Mouse (Mus musculus): ENCODE measurements around the gene Aes. TPM values are rescaled to one million over a fixed set of nuclear protein-coding genes. Genes with fewer than 3 reads are reported as not detected.

Gene Aes
- polyA plus RNA-seq, 1 experiment from 2014 or later: 697 TPM

DNA sequence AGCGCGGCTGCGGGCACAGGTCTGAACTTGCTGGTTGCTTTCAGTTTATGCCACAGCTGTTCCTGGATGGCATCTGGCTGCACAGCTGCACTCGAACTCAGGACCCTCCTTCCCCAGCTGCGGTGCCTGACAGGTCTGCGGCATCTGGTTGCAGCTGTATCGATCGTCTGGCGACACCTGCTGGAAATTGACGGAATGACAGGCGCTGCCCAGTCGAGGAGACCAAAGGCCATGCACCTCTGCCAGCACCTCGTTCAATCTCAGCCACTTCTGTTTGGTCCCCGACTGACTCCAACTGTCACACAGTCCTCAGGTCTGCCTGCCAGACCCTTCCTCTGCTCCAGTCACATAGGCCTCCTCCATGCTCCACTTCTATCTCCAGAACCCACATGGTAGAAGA is 32.5 kb upstream of the Aes start:
- Histone ChIP-seq H3K4me2 (no peak overlapping the region), H3K27ac (no peak overlapping the region), H3K27me3 (replicated peaks) (no peaks in the 10 kb centered on the region), H3K4me3 (replicated peaks) (no peak overlapping the region), H3K9me3 (no peaks in the 10 kb centered on the region), H3K4me1 (peaks cover 5% of the 10 kb centered on the region; the same call in 1 of the 2 replicates), H3K36me3 (peaks cover 19% of the 10 kb centered on the region), H3K9ac (no peak overlapping the region)
- 14% methylated on average over 14 of the region's 14 CpGs for WGBS
- no peak for ATAC-seq (ENCODE audit: insufficient read depth, low FRiP score, low read depth)

GRCm38 (mm10) chr10:81534826-81535225 is 24.5 kb upstream of the Aes start:
- Histone ChIP-seq H3K27me3 (replicated peaks) (no peaks in the 10 kb centered on the region), H3K4me1 (peaks cover 9% of the 10 kb centered on the region; the same call in 1 of the 2 replicates), H3K4me3 (replicated peaks) (no peak overlapping the region), H3K36me3 (peaks cover 19% of the 10 kb centered on the region), H3K9me3 (no peaks in the 10 kb centered on the region), H3K4me2 (no peak overlapping the region), H3K9ac (no peak overlapping the region), H3K27ac (no peak overlapping the region)
- ATAC-seq (ENCODE audit: insufficient read depth, low FRiP score, low read depth): peak; percentile 50; the same call in 1 of the 2 replicates
- WGBS: 49% methylated on average over 16 of the region's 16 CpGs

GRCm38 (mm10) chr10:81536734-81537133 is 22.6 kb upstream of the Aes start:
- H3K27ac ChIP-seq: no peak overlapping the region
- H3K36me3 ChIP-seq: peaks cover 14% of the 10 kb centered on the region
- no peak overlapping the region for H3K4me3 ChIP-seq (replicated peaks)
- no peaks in the 10 kb centered on the region for H3K9me3 ChIP-seq
- peaks cover 16% of the 10 kb centered on the region; the same call in 1 of the 2 replicates for H3K4me1 ChIP-seq
- 74% methylated on average over 6 of the region's 6 CpGs for WGBS
- H3K9ac ChIP-seq: no peak overlapping the region
- H3K4me2 ChIP-seq: no peak overlapping the region
- no peaks in the 10 kb centered on the region for H3K27me3 ChIP-seq (replicated peaks)
- ATAC-seq (ENCODE audit: insufficient read depth, low FRiP score, low read depth): no peak

DNA sequence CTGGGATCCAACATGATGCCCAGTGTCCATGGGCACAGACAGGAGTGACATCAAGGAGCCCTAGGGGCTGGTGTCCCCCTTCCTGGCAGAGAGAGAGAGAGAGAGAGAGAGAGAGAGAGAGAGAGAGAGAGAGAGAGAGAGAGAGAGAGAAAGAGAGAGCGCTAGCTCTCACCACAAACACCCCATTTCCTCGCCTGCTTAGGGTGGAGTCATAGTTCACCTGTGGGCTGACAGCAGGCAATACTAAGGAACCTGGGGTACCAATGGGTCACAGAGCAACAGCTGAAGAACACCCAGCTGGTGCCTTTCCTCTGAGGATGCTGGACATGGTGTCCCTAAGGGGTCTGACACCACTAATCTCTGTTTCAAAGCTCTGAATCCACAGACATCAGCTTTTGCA is 21.9 kb upstream of the Aes start:
- Histone ChIP-seq H3K27me3 (replicated peaks) (no peaks in the 10 kb centered on the region), H3K9ac (no peak overlapping the region), H3K4me1 (peaks cover 23% of the 10 kb centered on the region), H3K36me3 (peaks cover 10% of the 10 kb centered on the region), H3K9me3 (no peaks in the 10 kb centered on the region), H3K4me2 (no peak overlapping the region), H3K4me3 (replicated peaks) (no peak overlapping the region), H3K27ac (no peak overlapping the region)
- WGBS: 77% methylated on average over 2 of the region's 2 CpGs
- ATAC-seq (ENCODE audit: insufficient read depth, low FRiP score, low read depth): no peak

- ATAC-seq (ENCODE audit: insufficient read depth, low FRiP score, low read depth): no peak
- 79% methylated on average over 3 of the region's 3 CpGs for WGBS
- H3K4me2 ChIP-seq: no peak overlapping the region
- H3K4me3 ChIP-seq (replicated peaks): no peak overlapping the region
- no peaks in the 10 kb centered on the region for H3K9me3 ChIP-seq
- 0 out of 2 replicates have a peak, but pooled peaks cover 4% of the 10 kb centered on the region for H3K36me3 ChIP-seq
- H3K27me3 ChIP-seq (replicated peaks): no peaks in the 10 kb centered on the region
- H3K9ac ChIP-seq: no peak overlapping the region
- H3K27ac ChIP-seq: no peak overlapping the region
- peaks cover 33% of the 10 kb centered on the region for H3K4me1 ChIP-seq
Observed at GRCm38 (mm10) chr10:81538321-81539048, 20.8 kb upstream of the Aes start.

- Histone ChIP-seq H3K27me3 (replicated peaks) (no peaks in the 10 kb centered on the region), H3K4me1 (peaks cover 31% of the 10 kb centered on the region), H3K9me3 (no peaks in the 10 kb centered on the region), H3K9ac (no peak overlapping the region; the same call in 1 of the 2 replicates), H3K27ac (0 out of 2 replicates have a peak overlapping the region, but pooled peaks have one; percentile 68), H3K4me3 (replicated peaks) (peak overlapping the region; percentile 14; the same call in 1 of the 2 replicates), H3K36me3 (0 out of 2 replicates have a peak, but pooled peaks cover 4% of the 10 kb centered on the region), H3K4me2 (peak overlapping the region; percentile 88)
- no peak for ATAC-seq (ENCODE audit: insufficient read depth, low FRiP score, low read depth)
- 78% methylated on average over 5 of the region's 5 CpGs for WGBS
Observed at GRCm38 (mm10) chr10:81541363-81541762, 17.9 kb upstream of the Aes start.

DNA sequence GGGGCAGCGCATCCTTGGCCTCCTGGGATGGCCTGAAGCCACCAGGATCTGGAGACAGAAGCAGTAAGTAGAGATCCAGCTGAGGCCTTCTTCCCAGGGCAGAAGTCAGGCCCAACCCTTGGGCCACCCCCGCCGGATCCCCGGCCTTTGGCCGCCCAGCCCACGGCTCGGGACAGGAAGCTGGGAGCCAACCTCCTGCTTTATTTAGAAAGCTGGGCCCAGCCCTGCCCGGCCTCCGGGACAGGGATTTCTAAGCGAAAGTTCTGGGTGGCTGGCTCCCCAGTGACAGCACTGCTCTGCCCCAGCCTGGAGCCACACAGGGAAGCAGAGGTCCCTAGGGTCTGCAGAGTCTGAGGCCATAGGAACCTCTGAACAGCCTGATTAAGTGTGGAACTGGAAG is 17.5 kb upstream of the Aes start:
- Histone ChIP-seq H3K9me3 (no peaks in the 10 kb centered on the region), H3K27ac (peak overlapping the region; percentile 68), H3K4me3 (replicated peaks) (peak overlapping the region; percentile 14; the same call in 1 of the 2 replicates), H3K4me1 (peaks cover 35% of the 10 kb centered on the region), H3K9ac (no peak overlapping the region; the same call in 1 of the 2 replicates), H3K4me2 (peak overlapping the region; percentile 88), H3K27me3 (replicated peaks) (no peaks in the 10 kb centered on the region), H3K36me3 (0 out of 2 replicates have a peak, but pooled peaks cover 4% of the 10 kb centered on the region)
- ATAC-seq (ENCODE audit: insufficient read depth, low FRiP score, low read depth): no peak
- WGBS: 59% methylated on average over 10 of the region's 10 CpGs

GRCm38 (mm10) chr10:81542727-81543460 is 16.4 kb upstream of the Aes start:
- no peaks in the 10 kb centered on the region for H3K27me3 ChIP-seq (replicated peaks)
- H3K36me3 ChIP-seq: 0 out of 2 replicates have a peak, but pooled peaks cover 4% of the 10 kb centered on the region
- H3K27ac ChIP-seq: peak overlapping the region; percentile 68; the same call in 1 of the 2 replicates
- peak overlapping the region; percentile 77 for H3K4me3 ChIP-seq (replicated peaks)
- H3K4me1 ChIP-seq: peaks cover 36% of the 10 kb centered on the region
- 68% methylated on average over 7 of the region's 7 CpGs for whole genome bisulfite sequencing
- peak overlapping the region; percentile 88 for H3K4me2 ChIP-seq
- H3K9me3 ChIP-seq: no peaks in the 10 kb centered on the region
- ATAC-seq (ENCODE audit: insufficient read depth, low FRiP score, low read depth): no peak
- H3K9ac ChIP-seq: peak overlapping the region; percentile 14; the same call in 1 of the 2 replicates

DNA sequence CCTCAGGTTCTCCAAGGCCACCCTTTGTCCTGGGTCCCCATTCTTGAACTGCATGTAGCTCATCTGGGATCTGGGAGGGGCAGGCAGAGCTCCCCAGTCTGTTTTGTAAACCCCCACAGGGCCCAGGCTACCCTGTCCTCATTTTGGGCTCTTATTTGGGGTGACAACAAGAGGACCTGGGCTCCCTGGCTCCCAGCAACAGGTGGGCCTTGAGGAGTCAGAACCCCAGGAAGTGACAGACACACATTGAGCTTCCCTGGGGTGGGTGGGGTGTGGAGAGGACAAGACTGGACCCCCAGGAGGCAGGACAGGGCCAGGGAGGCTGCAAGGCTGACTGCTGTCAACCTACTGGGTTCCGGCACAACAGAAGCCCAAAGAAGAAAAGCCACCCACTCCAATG is 15.7 kb upstream of the Aes start:
- Histone ChIP-seq H3K9me3 (no peaks in the 10 kb centered on the region), H3K4me1 (peaks cover 36% of the 10 kb centered on the region), H3K9ac (peak overlapping the region; percentile 80; the same call in 1 of the 2 replicates), H3K27me3 (replicated peaks) (no peaks in the 10 kb centered on the region), H3K36me3 (0 out of 2 replicates have a peak, but pooled peaks cover 4% of the 10 kb centered on the region), H3K4me3 (replicated peaks) (peak overlapping the region; percentile 77), H3K27ac (no peak overlapping the region), H3K4me2 (peak overlapping the region; percentile 88)
- WGBS: 77% methylated on average over 1 of the region's 1 CpGs
- ATAC-seq (ENCODE audit: insufficient read depth, low FRiP score, low read depth): no peak

DNA sequence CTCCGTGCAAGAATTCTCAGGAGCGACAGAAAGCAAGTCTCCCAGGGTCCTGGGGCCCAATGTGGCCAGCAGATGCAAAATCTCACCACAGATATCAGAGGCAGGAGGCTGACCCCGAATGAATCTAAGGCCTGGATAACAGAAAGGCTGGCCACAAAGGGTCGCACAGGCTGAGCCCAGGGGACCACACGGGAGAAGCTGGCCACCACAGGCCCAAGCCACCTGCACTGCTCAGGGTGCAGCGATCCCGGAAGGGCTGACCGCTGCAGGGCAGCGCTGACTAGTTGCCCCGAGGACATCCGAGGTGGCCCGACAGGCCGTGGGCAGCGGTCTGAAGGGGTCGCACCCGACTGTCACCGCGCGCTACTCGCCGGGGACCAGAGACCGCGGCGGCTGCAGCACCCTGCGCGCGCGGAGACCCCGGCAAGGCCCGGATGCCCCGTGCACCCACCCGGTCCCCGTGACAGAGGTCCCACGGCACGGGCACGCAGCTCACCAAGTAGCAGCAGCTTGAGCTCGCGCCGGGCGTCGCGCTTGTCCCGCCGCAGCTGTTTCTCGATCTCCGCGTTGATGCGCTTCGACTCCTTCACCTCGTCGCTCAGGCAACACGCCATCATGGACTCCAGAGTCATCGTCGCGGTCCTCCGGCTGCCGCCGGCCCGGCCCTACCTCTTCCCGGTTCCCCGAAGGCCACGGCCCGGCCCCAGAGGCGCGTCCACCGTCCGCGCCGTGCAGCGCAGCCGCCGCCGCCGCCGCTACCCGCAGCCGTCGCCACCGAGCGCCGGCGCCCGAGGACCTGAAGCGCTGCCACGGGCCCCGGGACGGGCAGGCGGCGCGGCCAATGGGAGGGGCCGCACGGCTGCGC is 14.8 kb upstream of the Aes start:
- H3K4me2 ChIP-seq: peak overlapping the region; percentile 88
- H3K4me1 ChIP-seq: peaks cover 36% of the 10 kb centered on the region
- no peaks in the 10 kb centered on the region for H3K9me3 ChIP-seq
- no peaks in the 10 kb centered on the region for H3K27me3 ChIP-seq (replicated peaks)
- peak overlapping the region; percentile 77 for H3K4me3 ChIP-seq (replicated peaks)
- ATAC-seq (ENCODE audit: insufficient read depth, low FRiP score, low read depth): no peak
- under 1% methylated on average over 93 of the region's 93 CpGs for WGBS
- H3K27ac ChIP-seq: peak overlapping the region; percentile 85
- H3K9ac ChIP-seq: peak overlapping the region; percentile 80
- H3K36me3 ChIP-seq: 0 out of 2 replicates have a peak, but pooled peaks cover 4% of the 10 kb centered on the region

DNA sequence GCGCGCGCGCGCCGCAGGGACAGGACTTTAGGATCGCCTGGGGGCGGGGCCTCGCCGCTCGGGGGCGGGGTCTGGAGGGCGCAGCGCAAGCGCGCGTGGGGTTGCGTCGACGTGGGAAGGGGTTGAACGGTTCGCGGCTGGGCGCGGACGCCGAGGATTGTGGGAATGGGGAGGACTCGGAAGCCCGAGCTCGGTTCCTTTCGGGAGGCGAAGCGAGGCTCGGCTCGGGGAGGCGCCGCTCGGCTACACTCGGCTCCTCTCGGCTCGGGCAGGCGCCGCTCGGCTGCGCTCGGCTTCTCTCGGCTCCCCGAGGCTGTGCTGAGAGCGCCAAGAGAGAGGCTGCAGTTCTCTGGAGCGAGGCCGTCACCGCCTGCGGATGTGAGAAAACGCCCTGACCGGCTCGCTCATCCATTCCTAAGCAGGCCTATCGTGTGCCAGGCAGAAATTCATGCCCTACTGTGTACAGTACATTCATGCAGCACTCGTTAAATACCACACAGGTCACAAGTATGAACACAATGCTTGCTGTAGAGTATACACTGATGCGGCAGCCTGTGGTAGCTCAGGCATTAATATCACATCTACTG is 14.0 kb upstream of the Aes start, which contains the start of gene Gna11:
TSS of gene Gna11 (minus strand) at position 30 of the 587 bp plus-strand sequence.
- H3K36me3 ChIP-seq: 0 out of 2 replicates have a peak, but pooled peaks cover 4% of the 10 kb centered on the region
- peaks cover 36% of the 10 kb centered on the region for H3K4me1 ChIP-seq
- peak within 1 kb of the TSS; percentile 88 for H3K4me2 ChIP-seq
- peak within 1 kb of the TSS; percentile 89 for H3K27ac ChIP-seq
- H3K27me3 ChIP-seq (replicated peaks): no peaks in the 10 kb centered on the region
- peak; percentile 93 for ATAC-seq (ENCODE audit: insufficient read depth, low FRiP score, low read depth)
- 1% methylated on average over 51 of the region's 59 CpGs for WGBS
- peak within 1 kb of the TSS; percentile 77 for H3K4me3 ChIP-seq (replicated peaks)
- no peaks in the 10 kb centered on the region for H3K9me3 ChIP-seq
- peak within 1 kb of the TSS; percentile 80 for H3K9ac ChIP-seq

Data from stomach, embryonic 15.5 days (tissue).